Mouse (Mus musculus) monocyte, adult 2 months (primary cell): ENCODE measurements around the gene Pknox1.
"Not testable (repeated sequence)": the region's sequence is repeated elsewhere in the genome, so short reads cannot be mapped to it uniquely, and the experiment has no call there.

Experiments
- DNase-seq, 2 experiments: peaks; one replicate each; pipeline ENCODE4 v3.0.0; 2022; ENCODE audit warnings: low spot score in 2 of 2, low read depth in 1 of 2

Pknox1 gene

DNA sequence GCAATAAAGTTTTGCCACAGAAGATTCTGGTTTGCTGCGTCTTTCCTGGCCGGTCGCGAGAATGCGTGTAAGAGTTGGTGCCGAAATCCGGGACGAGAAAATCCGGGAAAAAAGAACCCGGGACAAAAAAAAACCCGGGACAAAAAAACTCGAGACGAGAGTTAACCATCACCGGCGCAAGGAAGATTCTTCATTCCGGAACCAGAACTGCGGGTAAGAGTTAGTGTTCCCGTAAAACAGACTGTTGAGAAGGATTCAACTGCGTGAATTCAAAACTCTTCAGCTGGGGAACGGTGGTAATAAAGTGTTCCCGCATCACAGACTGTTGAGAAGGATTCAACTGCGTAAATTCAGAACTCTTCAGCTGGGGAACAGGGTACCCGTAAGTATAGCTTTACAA, 11.9 kb upstream of the Pknox1 start:
- DNase-seq: not testable (repeated sequence)

DNA sequence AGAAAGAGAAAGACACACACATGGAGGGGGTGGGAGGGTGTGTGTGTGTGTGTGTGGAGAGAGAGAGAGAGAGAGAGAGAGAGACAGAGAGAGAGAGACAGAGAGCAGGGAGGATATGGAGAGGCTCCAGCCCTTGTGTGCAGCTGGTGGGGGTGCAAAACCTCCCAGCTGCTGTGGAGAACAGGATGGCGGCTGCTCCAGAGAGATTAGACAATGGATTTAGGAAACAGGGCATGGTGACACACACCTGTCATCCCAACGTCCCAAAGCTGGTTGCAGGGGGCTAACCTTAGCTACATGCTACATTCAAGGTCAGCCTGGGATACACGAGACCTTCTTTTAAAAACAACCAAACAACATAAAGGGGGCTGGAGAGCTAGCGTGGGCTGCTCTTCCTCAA, 8.3 kb upstream of the Pknox1 start:
- no peak for DNase-seq

DNA sequence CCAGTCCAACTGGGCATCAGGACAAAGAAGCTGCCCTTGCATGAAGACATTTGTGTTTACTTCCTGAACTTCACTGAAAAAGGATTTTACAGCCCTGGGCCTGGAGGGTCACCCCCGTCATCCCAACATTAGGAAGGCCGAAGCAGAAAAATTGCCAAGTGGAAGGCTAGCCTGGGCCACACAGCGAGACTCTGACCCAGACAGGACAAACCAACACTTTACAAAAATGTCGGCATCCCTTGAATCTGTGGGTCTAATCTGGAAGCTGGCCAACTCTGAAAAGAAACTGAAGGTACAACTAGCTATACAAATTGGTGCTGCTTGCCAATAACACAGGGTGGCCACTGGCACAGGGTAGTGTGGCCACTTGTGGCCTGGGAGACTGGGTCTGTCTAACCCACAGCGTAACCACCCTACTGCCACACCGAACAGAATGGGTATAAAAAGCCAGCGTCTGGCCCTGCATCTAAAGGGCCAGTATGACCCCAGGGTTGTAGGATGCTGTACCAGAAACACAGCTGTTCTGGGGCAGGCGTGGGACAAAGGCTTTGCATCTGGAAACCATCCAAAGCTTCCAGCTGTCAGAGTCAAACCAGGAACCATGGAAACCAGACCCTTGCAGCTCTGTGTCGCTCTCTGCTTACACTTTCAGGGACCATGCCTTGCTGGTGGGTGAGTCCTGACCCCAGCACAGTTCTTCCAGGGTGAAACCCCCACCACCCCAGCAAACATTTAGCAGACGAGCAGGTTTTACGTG, 7.2 kb upstream of the Pknox1 start:
- DNase-seq: no peak

DNA sequence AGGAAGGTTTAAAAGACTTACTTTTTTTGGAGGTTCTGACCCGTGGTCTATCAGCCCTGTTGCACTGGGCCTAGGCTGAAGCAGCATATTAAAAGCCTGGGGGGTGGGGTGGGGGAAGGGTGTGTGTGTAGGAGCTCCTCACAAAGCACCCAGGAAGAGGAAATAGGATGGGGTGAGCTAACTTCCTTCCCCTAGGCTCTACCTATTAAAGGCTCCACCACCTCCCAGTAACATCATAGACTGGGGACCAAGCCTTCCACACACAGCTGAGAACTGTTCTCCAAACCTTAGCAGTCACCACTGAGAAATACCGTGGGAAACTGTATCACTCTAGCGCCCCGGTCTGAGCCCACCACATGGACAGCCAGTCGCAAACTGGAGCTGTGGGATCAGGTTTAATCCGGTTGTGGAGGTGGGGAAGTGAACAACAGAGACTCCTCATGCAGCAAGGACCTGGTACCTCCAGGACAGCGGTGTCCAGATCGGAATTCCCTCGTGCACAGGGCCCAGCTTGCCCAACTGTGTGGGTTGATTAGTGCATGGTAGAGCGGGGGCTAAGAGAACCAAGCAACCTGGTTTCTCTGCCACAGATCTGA, 6.5 kb upstream of the Pknox1 start:
- no peak for DNase-seq

DNA sequence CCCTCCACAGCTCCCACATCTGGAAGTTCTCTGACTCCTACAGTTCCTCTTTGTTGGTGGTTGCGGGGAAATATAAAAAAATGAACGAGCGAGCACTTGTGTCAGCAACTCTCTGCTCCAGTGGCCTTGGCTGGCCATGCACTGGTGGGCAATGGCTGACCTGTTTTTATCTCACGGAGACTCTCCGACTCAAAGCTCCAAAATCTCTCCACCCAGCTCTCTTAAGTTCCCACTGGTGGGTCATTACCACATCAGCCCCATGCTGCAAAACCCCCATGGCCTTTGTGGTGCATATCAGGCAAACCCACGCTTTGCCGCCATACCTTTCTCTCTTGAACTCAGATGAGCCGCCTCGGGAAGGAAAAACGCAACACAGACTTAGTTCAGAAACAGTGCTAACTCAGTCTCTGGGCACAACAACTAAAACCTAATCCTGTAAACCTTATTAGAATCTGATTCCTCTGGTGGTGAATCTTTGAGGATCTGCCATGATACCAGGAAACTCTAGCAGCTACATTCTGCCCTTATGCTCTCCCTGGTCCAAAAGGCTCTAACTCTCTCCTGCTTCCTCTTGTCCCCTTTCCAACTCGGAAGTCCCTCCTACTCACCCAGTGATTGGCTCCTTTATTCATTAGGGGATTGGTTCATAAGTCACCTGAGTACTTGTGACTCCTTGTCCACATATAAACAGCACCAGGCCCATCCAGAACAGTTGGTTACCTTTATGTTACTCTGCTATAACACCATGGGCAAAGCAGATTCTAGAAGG, 5.3 kb upstream of the Pknox1 start:
- no peak for DNase-seq

DNA sequence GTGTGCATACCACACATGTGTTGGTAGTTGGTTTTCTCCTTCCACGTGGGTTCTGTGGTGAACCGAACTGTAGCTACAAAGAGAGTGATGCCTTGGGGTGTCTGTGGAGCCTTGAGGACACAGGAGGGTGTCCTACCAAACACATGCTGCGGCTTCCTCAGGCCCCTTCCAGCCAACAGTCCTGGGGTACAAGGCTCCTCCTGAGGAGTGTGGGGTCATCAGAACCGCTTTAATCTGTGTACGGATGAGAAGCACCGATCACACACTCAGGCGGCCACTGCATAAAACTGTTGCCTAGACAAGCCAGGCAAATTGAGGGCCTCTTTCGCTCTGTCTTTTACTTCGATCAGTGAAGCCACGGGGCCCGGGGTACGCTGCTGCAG, 911 bp upstream of the Pknox1 start:
- DNase-seq: peak in 1 of 2 experiments; percentile 12

DNA sequence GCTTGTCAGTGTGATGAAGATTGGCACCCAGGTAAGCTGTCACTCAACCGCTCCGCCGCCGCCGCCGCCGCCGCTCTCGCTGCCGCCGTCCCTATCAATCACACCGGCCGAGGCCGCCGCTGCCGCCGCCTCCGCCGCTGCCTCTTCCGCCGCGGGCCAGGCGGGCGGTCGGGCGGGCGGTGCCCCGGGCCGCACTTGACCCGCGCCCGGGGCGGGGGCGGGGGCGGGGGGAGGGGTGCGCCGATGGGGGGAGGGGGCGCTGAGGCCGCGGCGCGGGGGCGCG, 265 bp downstream of the Pknox1 start:
- no peak for DNase-seq

DNA sequence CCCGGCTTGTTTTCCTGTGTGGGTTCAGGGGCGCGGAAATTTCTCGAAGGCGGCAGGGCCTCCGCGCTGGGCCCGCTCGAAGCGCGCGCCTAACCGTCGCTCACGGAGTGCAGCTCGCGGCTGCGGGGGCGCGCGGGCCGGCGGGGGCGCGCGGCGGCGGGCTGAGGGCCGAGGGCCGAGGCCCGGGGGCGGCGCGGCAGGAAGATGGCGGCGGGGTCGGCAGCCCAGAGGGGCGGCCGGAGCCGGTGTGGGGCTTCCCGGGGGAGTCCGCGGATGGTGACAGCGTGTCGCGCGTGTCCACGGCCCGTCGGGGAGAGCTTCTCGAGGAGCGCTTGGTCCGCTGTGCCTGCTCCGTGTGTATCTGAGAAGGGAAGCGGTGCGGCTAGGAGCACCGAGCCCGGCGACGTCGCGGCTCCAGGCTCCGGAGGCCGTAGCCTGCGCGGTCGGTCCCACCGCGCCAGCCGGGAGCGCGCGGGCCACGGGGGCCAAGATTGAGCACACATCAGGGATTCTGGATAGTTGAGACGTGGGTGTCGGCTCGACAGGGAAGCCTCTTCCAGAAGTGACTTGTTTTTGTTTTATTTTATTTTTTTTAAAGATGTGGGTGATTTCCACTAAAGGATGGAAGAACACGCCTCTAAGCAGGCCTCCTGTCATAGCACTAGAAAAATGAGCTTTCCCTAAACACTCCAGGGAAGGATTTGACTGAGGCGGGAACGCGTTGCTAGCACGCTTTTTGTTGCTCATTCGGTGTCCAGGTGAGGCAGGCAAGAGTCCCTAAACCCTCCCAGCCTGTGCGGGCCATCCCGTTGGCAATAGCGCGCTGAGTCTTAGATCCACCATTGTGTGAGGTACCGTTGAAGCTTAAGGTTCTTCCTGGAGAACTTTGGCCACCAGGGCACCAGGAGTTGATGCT, 865 bp downstream of the Pknox1 start:
- DNase-seq: peak in 1 of 2 experiments; percentile 27

DNA sequence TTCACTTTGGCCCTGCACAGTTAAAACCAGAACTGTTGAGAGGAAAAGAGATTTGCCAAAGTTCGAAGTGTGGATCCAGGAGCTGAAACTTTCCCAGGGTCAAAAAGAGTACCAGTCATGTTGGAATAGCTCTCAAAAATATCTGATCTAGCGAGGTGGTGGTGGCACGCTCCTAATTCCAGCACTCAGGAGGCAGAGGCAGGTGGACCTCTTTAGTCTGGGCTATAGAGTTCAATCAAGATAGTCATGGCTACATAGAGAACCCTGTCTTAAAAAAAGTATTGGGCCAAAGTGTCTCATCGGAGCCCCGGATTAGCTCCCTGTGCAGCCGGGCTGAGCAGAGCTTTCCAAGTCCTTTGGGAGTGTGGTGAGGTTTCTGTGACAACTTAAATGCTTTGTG, 1.7 kb downstream of the Pknox1 start:
- no peak for DNase-seq

DNA sequence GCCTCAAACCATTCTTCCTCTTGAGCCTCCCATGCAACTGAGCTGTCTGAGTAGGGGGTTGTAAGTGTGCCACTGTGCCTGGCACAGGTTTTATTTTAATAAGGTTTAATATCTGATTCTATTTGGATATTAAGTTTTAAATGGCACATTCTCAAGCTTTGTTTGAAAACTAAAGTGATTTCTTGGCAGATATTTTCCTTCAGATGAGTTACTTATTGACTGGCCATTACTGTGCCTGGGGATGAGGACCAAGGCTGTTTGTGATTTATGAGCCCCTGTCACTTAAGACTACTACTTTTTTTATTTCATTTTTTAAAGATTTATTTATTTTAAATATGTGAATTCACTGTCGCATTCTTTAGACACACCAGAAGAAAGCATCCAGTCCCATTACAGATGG, 5.2 kb downstream of the Pknox1 start:
- no peak for DNase-seq

DNA sequence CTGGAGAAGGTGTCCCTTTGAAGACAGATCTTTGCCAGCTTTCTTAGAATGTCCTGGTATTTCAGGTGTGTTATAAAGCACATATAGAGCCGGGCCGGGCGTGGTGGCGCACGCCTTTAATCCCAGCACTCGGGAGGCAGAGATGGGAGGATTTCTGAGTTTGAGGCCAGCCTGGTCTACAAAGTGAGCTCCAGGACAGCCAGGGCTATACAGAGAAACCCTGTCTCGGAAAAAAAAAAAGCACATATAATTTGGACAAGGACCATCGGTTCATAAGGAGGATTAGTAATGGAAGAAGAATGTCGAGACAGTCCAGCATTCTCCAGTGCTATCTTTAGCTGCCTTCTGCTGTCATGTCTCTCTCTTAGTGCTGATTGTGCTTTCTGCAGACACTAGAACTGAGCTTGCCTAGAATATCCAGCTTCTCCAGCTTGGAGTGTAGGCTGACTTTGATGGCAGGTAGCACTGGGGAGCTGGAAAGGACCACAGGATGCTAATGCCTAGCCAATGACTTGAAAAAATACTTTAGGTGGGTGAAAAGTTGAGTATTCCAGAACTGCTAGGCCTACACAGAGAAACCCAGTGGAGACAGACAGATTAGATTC, 5.9 kb downstream of the Pknox1 start:
- DNase-seq: no peak

DNA sequence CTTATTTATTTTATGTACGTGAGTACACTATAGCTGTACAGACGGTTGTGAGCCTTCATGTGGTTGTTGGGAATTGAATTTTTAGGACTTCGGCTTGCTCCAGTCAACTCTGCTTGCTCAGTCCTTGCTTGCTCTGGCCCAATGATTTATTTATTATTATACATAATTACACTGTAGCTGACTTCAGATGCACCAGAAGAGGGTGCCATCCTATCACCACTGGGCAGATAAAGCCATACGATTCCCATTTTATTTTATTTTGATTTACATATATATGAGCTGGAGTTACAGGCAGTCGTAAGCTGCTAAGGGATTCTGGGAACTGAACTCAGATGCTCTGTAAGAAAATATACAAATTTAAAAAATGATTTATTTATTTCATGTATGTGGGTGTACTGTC, 7.2 kb downstream of the Pknox1 start:
- no peak for DNase-seq

DNA sequence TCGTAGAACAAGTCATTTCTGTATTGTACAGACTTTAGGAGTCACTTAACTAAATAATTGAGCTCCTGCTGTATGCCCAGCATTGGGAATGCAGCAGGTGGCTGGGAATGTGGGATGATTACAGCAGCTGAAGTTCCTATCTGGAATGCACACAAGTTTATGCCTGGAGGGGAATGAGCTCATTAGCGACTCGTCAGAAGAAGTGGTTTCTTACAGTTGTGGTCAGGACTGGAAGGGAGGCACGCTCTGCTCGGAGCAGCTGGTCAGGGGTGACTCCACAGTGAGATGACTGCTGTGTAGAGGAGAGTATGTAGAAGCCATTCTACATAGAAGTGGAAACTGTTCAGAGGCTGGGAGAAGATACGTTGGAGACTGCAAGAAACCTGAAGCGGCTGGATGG, 10.1 kb downstream of the Pknox1 start:
- DNase-seq: no peak

DNA sequence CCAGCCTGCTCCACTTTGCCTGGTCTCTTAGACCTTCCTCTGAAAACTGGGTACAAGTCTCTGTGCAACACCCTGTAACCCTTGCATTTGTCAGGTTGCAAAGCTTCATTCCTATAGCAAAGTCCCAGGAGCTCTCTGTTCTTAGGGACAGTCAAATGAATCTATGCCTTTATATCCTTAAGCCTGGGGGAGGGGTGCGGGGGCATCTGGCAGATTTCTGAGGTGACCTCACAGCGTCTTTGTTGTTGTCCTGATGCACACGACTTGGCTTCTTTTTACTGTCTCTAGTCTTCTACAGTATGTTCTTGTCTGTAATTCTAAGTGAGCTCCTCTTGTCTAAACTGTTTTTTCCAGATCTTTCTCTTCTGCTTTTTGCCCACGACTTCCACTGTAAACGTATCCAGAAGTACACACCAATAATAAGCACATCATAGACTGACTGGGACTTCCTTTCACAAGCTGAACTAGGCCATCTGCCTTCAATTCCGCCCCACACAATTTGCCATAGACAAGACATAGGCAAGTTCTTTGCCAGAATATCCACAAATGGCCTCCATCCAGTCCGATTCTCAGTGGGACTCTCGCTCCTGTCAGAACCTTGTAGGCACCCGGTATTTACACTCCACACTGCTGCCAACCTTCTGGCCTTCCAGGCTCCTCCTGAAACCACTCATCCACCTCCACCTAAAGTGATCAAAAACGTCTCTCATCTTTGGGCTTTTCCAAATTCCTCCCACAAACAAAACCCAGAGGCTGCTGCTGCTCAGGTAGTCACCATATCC, 12.1 kb downstream of the Pknox1 start:
- DNase-seq: no peak

DNA sequence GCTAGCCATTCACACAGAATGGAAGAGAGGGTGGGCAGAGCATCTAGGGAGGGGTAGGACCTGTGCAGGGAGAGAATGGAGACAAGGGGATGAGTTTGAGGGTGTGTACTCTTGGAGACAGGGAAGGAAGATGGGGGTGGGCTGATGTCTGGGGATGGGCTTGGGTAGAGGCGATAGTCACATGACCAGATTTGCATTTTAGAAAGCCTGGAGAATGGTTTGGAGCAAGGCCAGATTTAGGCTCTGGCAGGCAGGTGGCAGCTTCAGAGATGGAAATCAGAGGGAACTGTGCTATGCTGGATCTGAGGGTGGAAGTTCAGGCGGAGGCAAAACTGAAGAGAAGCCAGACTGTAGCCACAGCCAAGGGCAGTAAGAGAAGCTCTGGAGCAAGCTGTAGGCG, 15.8 kb downstream of the Pknox1 start:
- no peak for DNase-seq

DNA sequence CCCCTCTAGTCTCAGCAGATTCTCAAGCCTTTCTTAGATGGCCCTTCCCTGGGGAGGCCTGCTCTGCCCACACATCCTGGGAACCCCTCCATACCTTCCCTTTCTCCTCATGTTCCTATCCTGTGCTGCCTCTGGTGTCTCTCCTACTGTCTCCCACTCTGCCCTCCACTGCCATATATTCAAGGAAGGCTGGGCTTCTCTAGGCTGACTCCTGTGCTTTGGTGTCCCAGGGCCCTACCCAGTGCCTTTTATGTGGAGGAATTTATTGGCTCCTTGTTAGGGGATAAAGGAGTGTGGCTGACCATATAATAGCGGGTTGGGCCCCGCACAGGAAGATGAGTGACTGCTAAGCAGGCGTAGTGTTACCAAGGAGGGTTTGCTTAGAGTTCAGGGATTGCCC, 18.7 kb downstream of the Pknox1 start:
- no peak for DNase-seq

DNA sequence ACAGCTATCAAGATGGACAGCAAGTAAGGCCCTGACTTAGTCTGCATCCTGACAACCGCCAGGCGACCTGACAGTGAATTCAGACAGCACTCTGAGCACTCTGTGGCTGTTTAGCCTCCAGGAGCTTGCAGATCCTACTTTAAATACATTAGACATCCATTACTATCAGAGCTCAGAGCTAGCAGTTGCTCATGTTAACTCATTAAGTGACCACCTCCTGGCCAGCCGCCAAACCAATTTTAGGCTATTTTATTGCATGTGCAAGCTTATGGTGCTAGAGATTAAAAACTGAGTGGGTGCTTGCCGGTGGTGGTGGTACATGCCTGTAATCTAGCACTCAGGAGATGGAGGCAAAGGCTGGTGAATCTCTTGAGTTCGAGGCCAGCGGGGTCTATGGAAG, 19.2 kb downstream of the Pknox1 start:
- no peak for DNase-seq

DNA sequence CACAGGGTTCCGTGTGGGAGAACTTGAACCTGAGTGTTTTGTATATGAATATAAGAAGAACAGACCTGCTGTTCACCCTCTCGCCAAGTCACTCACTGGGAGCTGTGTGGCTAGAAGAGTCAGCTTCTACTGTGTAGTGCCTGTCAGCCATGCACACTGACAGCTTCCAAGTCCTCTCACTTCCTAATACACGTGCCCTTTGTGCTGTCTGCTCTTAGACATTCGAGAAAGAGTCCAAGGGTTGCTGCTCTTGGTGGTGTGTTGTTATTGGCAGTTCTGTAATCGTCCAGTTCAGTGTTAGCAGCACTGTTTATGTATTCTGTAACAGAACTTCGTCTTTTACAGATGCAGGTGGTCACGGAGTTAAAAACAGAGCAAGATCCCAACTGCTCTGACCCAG, 23.6 kb downstream of the Pknox1 start:
- DNase-seq: no peak

DNA sequence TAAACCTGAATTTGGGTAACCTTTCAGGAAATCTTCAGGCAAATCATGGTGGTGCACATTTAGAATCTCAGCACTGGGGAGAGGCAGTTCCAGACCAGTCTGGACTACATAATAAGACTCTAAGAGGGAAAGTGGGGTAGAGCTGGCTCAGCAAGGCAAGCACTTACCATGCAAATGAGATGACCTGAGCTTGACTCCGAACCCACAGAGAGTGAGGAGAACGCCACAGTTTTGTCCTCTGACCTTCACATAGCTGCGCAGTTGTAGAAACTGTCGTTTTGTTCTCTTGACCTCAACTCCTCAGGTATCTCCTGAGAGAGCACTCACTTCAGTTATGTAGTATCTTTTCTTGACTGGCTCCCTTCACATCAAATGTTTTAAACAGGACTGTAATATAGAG, 24.2 kb downstream of the Pknox1 start:
- DNase-seq: no peak

DNA sequence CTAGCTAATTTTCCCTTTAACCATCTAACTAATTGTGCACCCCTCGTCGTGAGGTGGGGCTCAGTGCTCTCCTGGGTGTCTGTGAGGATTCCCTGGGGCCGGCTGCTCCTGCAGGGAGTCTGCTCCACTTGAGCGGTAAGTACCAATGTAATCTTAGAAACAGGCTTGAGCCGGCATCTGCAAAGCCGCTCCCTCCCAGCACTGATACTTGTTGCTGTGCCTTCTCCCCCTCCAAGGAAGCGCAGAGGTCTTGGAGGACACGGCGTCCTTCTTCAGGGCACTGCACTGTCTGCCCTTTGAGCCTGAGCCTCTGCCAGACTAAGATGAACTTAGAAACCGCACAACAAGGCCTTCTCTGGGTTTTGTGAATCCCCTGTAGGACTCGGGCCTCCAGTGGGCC, 26.3 kb downstream of the Pknox1 start:
- DNase-seq: no peak
